Mouse (Mus musculus) gastrocnemius, adult 18-20 months (tissue): ENCODE measurements at regions not wholly inside any gene's neighbourhood (a gene's known extent, or its start where the extent isn't known, plus 50 kb on each side); places are given as distances from the start of the nearest gene placed in this dataset.

Experiments used
- DNase-seq: peaks from one replicate; pipeline ENCODE4 v3.0.0; 2021; ENCODE audit warnings: low spot score

- DNase-seq: peak; percentile 70
Measured at GRCm38 (mm10) chr2:48456072-48457040, 357.6 kb upstream of the Acvr2a start.

- DNase-seq: no peak
Measured at GRCm38 (mm10) chr2:48457117-48457516, 356.8 kb upstream of the Acvr2a start.

GRCm38 (mm10) chr2:48465483-48465882 lies 348.4 kb upstream of the Acvr2a start:
- DNase-seq: no peak

- DNase-seq: no peak
Measured at GRCm38 (mm10) chr2:48468895-48469294, 345.0 kb upstream of the Acvr2a start.

- no peak for DNase-seq
Measured at GRCm38 (mm10) chr2:48469357-48469756, 344.6 kb upstream of the Acvr2a start.

GRCm38 (mm10) chr2:48473102-48473501 lies 340.8 kb upstream of the Acvr2a start:
- no peak for DNase-seq

GRCm38 (mm10) chr2:48474642-48475041 lies 339.3 kb upstream of the Acvr2a start:
- DNase-seq: no peak

- DNase-seq: no peak
Measured at GRCm38 (mm10) chr2:48476777-48477176, 337.1 kb upstream of the Acvr2a start.

- no peak for DNase-seq
Measured at GRCm38 (mm10) chr2:48477336-48477735, 336.6 kb upstream of the Acvr2a start.

GRCm38 (mm10) chr2:48479601-48480000 lies 334.3 kb upstream of the Acvr2a start:
- DNase-seq: peak; percentile 53

GRCm38 (mm10) chr2:48480428-48481191 lies 333.3 kb upstream of the Acvr2a start:
- no peak for DNase-seq

GRCm38 (mm10) chr2:48481209-48481742 lies 332.6 kb upstream of the Acvr2a start:
- DNase-seq: no peak

GRCm38 (mm10) chr2:48493574-48493973 lies 320.3 kb upstream of the Acvr2a start:
- no peak for DNase-seq

- no peak for DNase-seq
Measured at GRCm38 (mm10) chr2:48494065-48494464, 319.8 kb upstream of the Acvr2a start.

GRCm38 (mm10) chr2:48494632-48495031 lies 319.3 kb upstream of the Acvr2a start:
- no peak for DNase-seq

GRCm38 (mm10) chr2:48498047-48498723 lies 315.7 kb upstream of the Acvr2a start:
- DNase-seq: no peak

GRCm38 (mm10) chr2:48499396-48499795 lies 314.5 kb upstream of the Acvr2a start:
- DNase-seq: no peak

- DNase-seq: no peak
Measured at GRCm38 (mm10) chr2:48501387-48501786, 312.5 kb upstream of the Acvr2a start.

- no peak for DNase-seq
Measured at GRCm38 (mm10) chr2:48513848-48514247, 300.1 kb upstream of the Acvr2a start.

GRCm38 (mm10) chr2:48519838-48520404 lies 294.0 kb upstream of the Acvr2a start:
- DNase-seq: peak; percentile 19

- peak; percentile 65 for DNase-seq
Measured at GRCm38 (mm10) chr2:48520535-48520971, 293.4 kb upstream of the Acvr2a start.
